Mouse (Mus musculus): Measurements from ENCODE around the gene Reg2.
"Not testable (repeated sequence)": the region's sequence is repeated elsewhere in the genome, so short reads cannot be mapped to it uniquely, and the experiment has no call there.

The Reg2 gene

GRCm38 (mm10) chr6:78395323-78395722 lies at the start of gene Reg2:
Reg2 (plus strand) TSS chr6:78395623.
- CTCF ChIA-PET, POLR2A ChIA-PET: not testable (repeated sequence)

- ChIA-PET CTCF (no interaction called here), POLR2A (no interaction called here)
Measured at GRCm38 (mm10) chr6:78361971-78362563, 33.4 kb upstream of the Reg2 start.

- ChIA-PET CTCF (no interaction called here), POLR2A (no interaction called here)
Measured at GRCm38 (mm10) chr6:78370357-78370756, 25.1 kb upstream of the Reg2 start, which contains the start of gene Reg3b. Reg3b (plus strand) TSS chr6:78370657.

- ChIA-PET POLR2A (no interaction called here), CTCF (no interaction called here)
Measured at GRCm38 (mm10) chr6:78378765-78379164, 16.7 kb upstream of the Reg2 start, which contains the start of gene Reg3d. Reg3d (minus strand) TSS chr6:78378865.

GRCm38 (mm10) chr6:78380409-78380808 lies 15.0 kb upstream of the Reg2 start, which contains the start of gene Reg3a:
Reg3a (plus strand) TSS chr6:78380709.
- POLR2A ChIA-PET = no interaction called here
- CTCF ChIA-PET = no interaction called here

GRCm38 (mm10) chr6:78385609-78386008 lies 9.8 kb upstream of the Reg2 start:
- ChIA-PET CTCF (no interaction called here), POLR2A (no interaction called here)

GRCm38 (mm10) chr6:78422411-78422810 lies 27.0 kb downstream of the Reg2 start, which contains the start of gene Reg1:
Reg1 (plus strand) TSS chr6:78422711.
- CTCF ChIA-PET, POLR2A ChIA-PET: not testable (repeated sequence)

- POLR2A ChIA-PET = no interaction called here
- CTCF ChIA-PET = no interaction called here
Measured at GRCm38 (mm10) chr6:78425497-78425896, 30.1 kb downstream of the Reg2 start.

- ChIA-PET CTCF (no interaction called here), POLR2A (no interaction called here)
Measured at GRCm38 (mm10) chr6:78447202-78447601, 51.8 kb downstream of the Reg2 start.

- ChIA-PET POLR2A (no interaction called here), CTCF (no interaction called here)
Measured at GRCm38 (mm10) chr6:78448409-78448808, 53.0 kb downstream of the Reg2 start.

GRCm38 (mm10) chr6:78452804-78453203 lies 57.4 kb downstream of the Reg2 start:
- ChIA-PET CTCF (no interaction called here), POLR2A (no interaction called here)

All from embryonic stem cell, embryonic (primary cell).